Mouse (Mus musculus) intestine, postnatal 0 days (tissue): ENCODE data around the gene Pnmal1. TPM values are rescaled to one million over a fixed set of nuclear protein-coding genes. Genes with fewer than 3 reads are reported as not detected.

ENCODE experiments used
- ATAC-seq: fragments of 200-750 bp; cut with Nextera tagmentation; 2 replicates; pipeline ENCODE4 v1.8.0; 2017; ENCODE audit warnings: mild to moderate bottlenecking, moderate TSS enrichment, moderate library complexity
- H3K27ac ChIP-seq: fragments of 300-500 bp; sonication (generic); 2 replicates; pipeline ENCODE4 v1.5.1; 2014; ENCODE audit warnings: mild to moderate bottlenecking, low read depth, low read length, moderate library complexity
- H3K27me3 ChIP-seq: fragments of 300-500 bp; sonication (generic); replicated peaks from 2 replicates; pipeline ENCODE4 v1.6.1; 2014; ENCODE audit warnings: low read length, mixed read lengths; ENCODE audit not compliant: control insufficient read depth, insufficient read depth
- H3K36me3 ChIP-seq: fragments of 300-500 bp; sonication (generic); 2 replicates; pipeline ENCODE4 v1.6.1; 2014; ENCODE audit warnings: mild to moderate bottlenecking, moderate library complexity; ENCODE audit not compliant: control insufficient read depth, insufficient read depth
- H3K4me1 ChIP-seq: fragments of 300-500 bp; sonication (generic); replicated peaks from 2 replicates; pipeline ENCODE4 v1.6.1; 2014; ENCODE audit warnings: antibody characterized with exemption, low read length, mixed read lengths; ENCODE audit not compliant: control insufficient read depth, insufficient read depth
- H3K4me2 ChIP-seq: fragments of 300-500 bp; sonication (generic); replicated peaks from 2 replicates; pipeline ENCODE4 v1.6.1; 2014; ENCODE audit warnings: low read depth, mild to moderate bottlenecking, moderate library complexity
- H3K4me3 ChIP-seq: fragments of 300-500 bp; sonication (generic); 2 replicates; pipeline ENCODE4 v1.5.1; 2014; ENCODE audit warnings: low read depth, low read length
- H3K9ac ChIP-seq: fragments of 300-500 bp; sonication (generic); 2 replicates; pipeline ENCODE4 v1.6.1; 2014; ENCODE audit warnings: mild to moderate bottlenecking, low read depth, low read length
- H3K9me3 ChIP-seq: fragments of 300-500 bp; sonication (generic); 2 replicates; pipeline ENCODE4 v1.6.1; 2016; ENCODE audit warnings: mixed run types; ENCODE audit not compliant: control insufficient read depth
- CTCF ChIP-seq: sonication (generic); IDR thresholded peaks from 2 replicates; pipeline ENCODE4 v1.5.1; 2016; ENCODE audit warnings: low read depth, mild to moderate bottlenecking, control low read depth, antibody characterized with exemption, moderate library complexity
- WGBS: fragments of 180-500 bp; shearing (Covaris S2); extraction: QIAGEN DNeasy Blood & Tissue Kit; methylation state at CpG from one replicate; pipeline ENCODE4 v1.1.7; 2014; 5-methylcytosine and 5-hydroxymethylcytosine counted together
- polyA plus RNA-seq: library from polyadenylated mRNA; unstranded; fragments of >200 nt; fragmentation: Nextera tagmentation; extraction: Ambion mirVana; gene quantifications from 2 replicates; pipeline ENCODE4 v1.2.1, GENCODE M21; 2015

Gene Pnmal1
- polyA plus RNA-seq, 1 experiment from 2014 or later: 2.2 TPM

GRCm38 (mm10) chr7:16961678-16962077 lies 2.2 kb downstream of the Pnmal1 start:
- Histone ChIP-seq H3K36me3 (no peaks in the 10 kb centered on the region), H3K27me3 (no peaks in the 10 kb centered on the region), H3K9ac (no peak overlapping the region), H3K4me3 (no peak overlapping the region), H3K4me1 (no peaks in the 10 kb centered on the region), H3K27ac (no peak overlapping the region), H3K4me2 (no peak overlapping the region), H3K9me3 (no peaks in the 10 kb centered on the region)
- no peak for ATAC-seq
- TF ChIP-seq CTCF: no peak
- WGBS: 43% methylated on average over 5 of the region's 5 CpGs

- whole genome bisulfite sequencing: 48% methylated on average over 6 of the region's 6 CpGs
- H3K4me2 ChIP-seq: no peak overlapping the region
- no peaks in the 10 kb centered on the region for H3K27me3 ChIP-seq
- H3K4me1 ChIP-seq: no peaks in the 10 kb centered on the region
- no peak overlapping the region for H3K9ac ChIP-seq
- no peak overlapping the region for H3K27ac ChIP-seq
- no peak overlapping the region for H3K4me3 ChIP-seq
- 0 out of 2 replicates have a peak, but pooled peaks cover 4% of the 10 kb centered on the region for H3K9me3 ChIP-seq
- no peak for TF ChIP-seq CTCF
- no peak for ATAC-seq
- H3K36me3 ChIP-seq: no peaks in the 10 kb centered on the region
Observed at GRCm38 (mm10) chr7:16968414-16968813, 8.9 kb downstream of the Pnmal1 start.

GRCm38 (mm10) chr7:16971160-16971559 lies 11.7 kb downstream of the Pnmal1 start:
- Histone ChIP-seq H3K4me2 (no peak overlapping the region), H3K9ac (no peak overlapping the region), H3K27ac (no peak overlapping the region), H3K36me3 (no peaks in the 10 kb centered on the region), H3K27me3 (no peaks in the 10 kb centered on the region), H3K4me3 (no peak overlapping the region), H3K4me1 (no peaks in the 10 kb centered on the region), H3K9me3 (0 out of 2 replicates have a peak, but pooled peaks cover 4% of the 10 kb centered on the region)
- no peak for TF ChIP-seq CTCF
- 67% methylated on average over 3 of the region's 3 CpGs for WGBS
- ATAC-seq: no peak

GRCm38 (mm10) chr7:16974018-16974417 lies 14.5 kb downstream of the Pnmal1 start:
- ATAC-seq: no peak
- Histone ChIP-seq H3K4me2 (no peak overlapping the region), H3K4me1 (no peaks in the 10 kb centered on the region), H3K4me3 (no peak overlapping the region), H3K27me3 (no peaks in the 10 kb centered on the region), H3K27ac (no peak overlapping the region), H3K9ac (no peak overlapping the region), H3K9me3 (no peaks in the 10 kb centered on the region), H3K36me3 (no peaks in the 10 kb centered on the region)
- TF ChIP-seq CTCF: no peak
- WGBS: 56% methylated on average over 6 of the region's 6 CpGs

DNA sequence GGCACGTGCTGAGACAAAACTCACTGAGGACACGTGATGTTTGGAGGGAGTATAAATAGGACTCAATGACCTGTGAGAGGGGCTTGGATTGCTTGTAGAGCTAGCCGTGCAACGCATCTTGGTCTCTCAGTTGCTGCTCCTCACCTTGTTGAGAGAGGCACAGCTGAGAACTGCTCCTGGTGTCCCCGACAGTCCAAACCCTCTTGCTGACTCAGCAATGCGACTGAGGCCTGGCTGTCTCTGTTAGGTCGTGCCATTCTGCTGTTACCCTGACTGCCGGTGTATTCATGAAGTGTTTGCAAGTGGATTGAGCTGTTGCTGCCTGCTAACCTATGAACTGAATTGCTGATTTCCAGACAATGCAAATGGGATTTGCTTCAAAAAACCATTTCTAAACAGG lies 16.8 kb downstream of the Pnmal1 start:
- 61% methylated on average over 8 of the region's 8 CpGs for WGBS
- no peaks in the 10 kb centered on the region for H3K36me3 ChIP-seq
- H3K9me3 ChIP-seq: no peaks in the 10 kb centered on the region
- no peak for TF ChIP-seq CTCF
- no peaks in the 10 kb centered on the region for H3K27me3 ChIP-seq
- no peak overlapping the region for H3K27ac ChIP-seq
- H3K4me1 ChIP-seq: no peaks in the 10 kb centered on the region
- H3K9ac ChIP-seq: no peak overlapping the region
- ATAC-seq: no peak
- H3K4me3 ChIP-seq: no peak overlapping the region
- H3K4me2 ChIP-seq: no peak overlapping the region

DNA sequence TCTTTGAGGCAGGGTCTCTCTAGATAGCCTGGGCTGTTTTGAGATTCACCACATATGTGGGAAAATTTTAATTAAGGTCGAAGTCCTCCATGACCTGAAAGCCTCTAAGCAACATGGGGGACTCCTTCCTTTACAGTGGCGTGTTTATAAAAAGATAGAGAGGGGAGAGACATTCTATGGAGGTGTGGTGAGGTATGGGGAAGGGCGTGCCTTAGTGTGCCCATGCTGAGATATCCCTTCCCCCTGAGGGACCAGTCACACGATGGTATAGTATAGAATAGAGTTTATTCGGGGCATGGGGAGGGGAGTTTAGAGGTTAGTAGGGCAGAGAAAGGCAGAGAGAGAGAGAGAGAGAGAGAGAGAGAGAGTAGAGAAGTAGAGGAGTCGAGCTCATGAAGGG lies 18.7 kb downstream of the Pnmal1 start:
- TF ChIP-seq CTCF: no peak

DNA sequence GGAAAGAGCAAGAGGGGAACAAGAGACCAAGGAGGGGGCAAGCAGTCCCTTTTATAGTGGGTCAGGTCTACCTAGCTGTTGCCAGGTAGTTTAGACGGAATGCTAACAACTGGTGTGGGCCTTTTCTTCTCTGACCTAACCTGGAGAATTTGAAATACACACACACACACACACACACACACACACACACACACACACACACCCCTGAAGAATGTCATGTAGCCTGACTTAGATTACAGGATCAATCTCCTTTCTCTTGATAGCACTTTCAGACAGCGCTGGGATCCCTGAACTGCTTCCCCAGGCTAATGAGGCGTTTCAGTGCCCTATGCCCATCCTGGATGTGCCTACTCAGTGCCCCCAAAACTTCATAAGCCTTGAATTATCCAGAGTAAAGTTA lies 19.1 kb downstream of the Pnmal1 start:
- H3K4me1 ChIP-seq: no peaks in the 10 kb centered on the region
- H3K27me3 ChIP-seq: no peaks in the 10 kb centered on the region
- TF ChIP-seq CTCF: no peak
- no peak overlapping the region for H3K9ac ChIP-seq
- H3K9me3 ChIP-seq: no peaks in the 10 kb centered on the region
- no peak overlapping the region for H3K4me2 ChIP-seq
- no peaks in the 10 kb centered on the region for H3K36me3 ChIP-seq
- no peak overlapping the region for H3K4me3 ChIP-seq
- WGBS: 89% methylated on average over 3 of the region's 3 CpGs
- no peak overlapping the region for H3K27ac ChIP-seq
- ATAC-seq: no peak

More for the DNA sequence above, 18.7 kb downstream of the Pnmal1 start:
- Histone ChIP-seq H3K4me1 (no peaks in the 10 kb centered on the region), H3K27ac (no peak overlapping the region), H3K4me3 (no peak overlapping the region), H3K9ac (no peak overlapping the region), H3K36me3 (no peaks in the 10 kb centered on the region), H3K27me3 (no peaks in the 10 kb centered on the region), H3K9me3 (no peaks in the 10 kb centered on the region), H3K4me2 (no peak overlapping the region)
- WGBS: 67% methylated on average over 6 of the region's 6 CpGs
- no peak for ATAC-seq
